Mouse (Mus musculus) forebrain, embryonic 10.5 days (tissue): Measurements from ENCODE around the gene Astn1. TPM values are rescaled to one million over a fixed set of nuclear protein-coding genes. Genes with fewer than 3 reads are reported as not detected.

Experiments
- DNase-seq: peaks from one replicate; pipeline ENCODE4 v3.0.0-alpha.2; 2017; ENCODE audit warnings: low spot score; ENCODE audit errors: extremely low spot score
- H3K27ac ChIP-seq: fragments of 300-500 bp; sonication (generic); 2 replicates; pipeline ENCODE4 v1.5.1; 2016; ENCODE audit warnings: mild to moderate bottlenecking
- H3K27me3 ChIP-seq: fragments of 300-500 bp; sonication (generic); 2 replicates; pipeline ENCODE4 v1.6.1; 2016; ENCODE audit warnings: mild to moderate bottlenecking; ENCODE audit not compliant: poor library complexity, severe bottlenecking
- H3K36me3 ChIP-seq: fragments of 300-500 bp; sonication (generic); replicated peaks from 2 replicates; pipeline ENCODE4 v1.6.1; 2016; ENCODE audit warnings: mild to moderate bottlenecking, moderate library complexity
- H3K4me1 ChIP-seq: fragments of 300-500 bp; sonication (generic); 2 replicates; pipeline ENCODE4 v1.6.1; 2016
- H3K4me3 ChIP-seq: fragments of 300-500 bp; sonication (generic); 2 replicates; pipeline ENCODE4 v1.5.1; 2016; ENCODE audit warnings: mild to moderate bottlenecking, moderate library complexity
- H3K9me3 ChIP-seq: fragments of 300-500 bp; sonication (generic); 2 replicates; pipeline ENCODE4 v1.6.1; 2016; ENCODE audit warnings: mild to moderate bottlenecking, moderate library complexity
- WGBS: fragments of 180-500 bp; shearing (Covaris S2); methylation state at CpG from one replicate; pipeline ENCODE4 v1.1.7; 2016; 5-methylcytosine and 5-hydroxymethylcytosine counted together
- microRNA counts: library from miRNA; unstranded; fragments of <30 nt; microRNA quantifications from one replicate; lab custom pipeline; 2017
- microRNA-seq: library from miRNA; unstranded; fragments of <30 nt; microRNA quantifications from one replicate; pipeline ENCODE4, GENCODE M21; 2017
- polyA plus RNA-seq: library from polyadenylated mRNA; unstranded; fragments of >200 nt; fragmentation: Nextera tagmentation; extraction: Ambion mirVana; gene quantifications from 2 replicates; pipeline ENCODE4 v1.2.1, GENCODE M21; 2016

The Astn1 gene
- polyA plus RNA-seq, 1 experiment from 2014 or later = 8.2 TPM

DNA sequence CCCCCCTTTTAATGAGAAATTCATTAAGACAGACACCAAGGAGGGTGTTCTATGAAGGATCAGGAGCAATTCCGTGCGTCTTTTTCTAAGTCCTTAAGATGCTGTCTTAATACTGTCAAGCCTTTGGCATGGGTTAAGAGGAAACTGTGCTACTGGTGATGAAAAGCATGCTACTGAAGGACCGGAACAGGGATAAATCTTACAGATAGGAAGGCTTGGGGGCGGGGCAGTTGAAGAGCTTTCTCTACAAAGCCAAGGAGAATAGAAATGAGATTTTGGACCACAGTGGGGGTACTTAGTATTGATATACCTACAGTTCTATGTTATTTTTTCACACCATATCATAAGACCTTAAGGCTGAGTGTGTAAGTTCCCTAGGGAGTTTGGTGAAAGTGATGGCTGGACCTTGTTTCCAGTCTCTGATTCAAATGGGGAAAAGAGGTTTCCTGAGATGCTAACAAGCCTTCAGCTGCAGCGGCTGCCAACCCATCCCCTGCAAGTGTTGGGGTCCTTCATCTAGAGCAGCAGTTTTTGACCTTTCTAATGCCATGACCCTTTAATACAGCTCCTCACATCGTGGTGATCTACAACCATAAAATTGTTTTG lies 378.2 kb downstream of the Astn1 start:
- Histone ChIP-seq H3K4me3 (no peak overlapping the region), H3K27ac (no peak overlapping the region), H3K27me3 (no peaks in the 10 kb centered on the region), H3K9me3 (no peaks in the 10 kb centered on the region), H3K4me1 (peaks cover 13% of the 10 kb centered on the region), H3K36me3 (no peaks in the 10 kb centered on the region)
- DNase-seq = no peak
- WGBS = 86% methylated on average over 6 of the region's 6 CpGs

DNA sequence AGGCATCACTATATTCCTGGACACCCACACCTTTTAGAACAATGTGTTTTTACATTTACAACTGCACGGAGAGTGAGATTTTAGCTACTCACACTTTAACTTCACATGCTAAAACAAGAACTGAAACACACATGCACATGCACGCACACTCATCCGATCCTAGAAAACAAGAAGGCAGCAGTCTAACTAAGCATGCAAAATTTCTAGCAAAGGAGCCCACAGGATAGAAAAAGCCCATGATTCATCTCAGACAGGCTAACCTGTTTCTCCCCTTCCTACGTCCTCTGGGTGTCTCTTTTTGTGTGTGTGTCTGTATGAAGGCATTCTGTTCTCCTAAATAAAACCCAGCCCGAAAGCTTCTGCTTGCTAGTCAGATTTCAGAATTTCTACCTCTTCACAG lies 378.9 kb downstream of the Astn1 start:
- 0 out of 2 replicates have a peak overlapping the region, but pooled peaks have one; percentile 15 for H3K27ac ChIP-seq
- 81% methylated on average over 5 of the region's 5 CpGs for WGBS
- H3K4me1 ChIP-seq = peaks cover 13% of the 10 kb centered on the region

More for the DNA sequence above, 378.9 kb downstream of the Astn1 start:
- Histone ChIP-seq H3K36me3 (no peaks in the 10 kb centered on the region), H3K9me3 (no peaks in the 10 kb centered on the region), H3K4me3 (no peak overlapping the region), H3K27me3 (no peaks in the 10 kb centered on the region)
- no peak for DNase-seq

MicroRNA genes within 50 kb of the gene (microRNA counts, 519-probe panel; counts per million panel counts)
- 341 counts per million, percentile 65 among the panel's probes with 10 or more counts for microRNA mmu-miR-488 (lab: Ali Mortazavi, UCI)

Small RNAs within 50 kb of the gene (microRNA-seq; reads per million reads assigned to microRNA genes)
- 76.0 reads per million, percentile 45 among the genes with 10 or more reads in this experiment for gene Mir488

Other genes with a start within 250 kb of the Astn1 start
- gene Brinp2, start 5.9 kb upstream of the Astn1 start, polyA plus RNA-seq = 1.0 and 2.4 TPM in 2 replicates